Mouse (Mus musculus): ENCODE data around the gene Fibcd1. TPM values are rescaled to one million over a fixed set of nuclear protein-coding genes. Genes with fewer than 3 reads are reported as not detected.

The Fibcd1 gene
- polyA plus RNA-seq, 1 experiment from 2014 or later: 5.0 TPM

DNA sequence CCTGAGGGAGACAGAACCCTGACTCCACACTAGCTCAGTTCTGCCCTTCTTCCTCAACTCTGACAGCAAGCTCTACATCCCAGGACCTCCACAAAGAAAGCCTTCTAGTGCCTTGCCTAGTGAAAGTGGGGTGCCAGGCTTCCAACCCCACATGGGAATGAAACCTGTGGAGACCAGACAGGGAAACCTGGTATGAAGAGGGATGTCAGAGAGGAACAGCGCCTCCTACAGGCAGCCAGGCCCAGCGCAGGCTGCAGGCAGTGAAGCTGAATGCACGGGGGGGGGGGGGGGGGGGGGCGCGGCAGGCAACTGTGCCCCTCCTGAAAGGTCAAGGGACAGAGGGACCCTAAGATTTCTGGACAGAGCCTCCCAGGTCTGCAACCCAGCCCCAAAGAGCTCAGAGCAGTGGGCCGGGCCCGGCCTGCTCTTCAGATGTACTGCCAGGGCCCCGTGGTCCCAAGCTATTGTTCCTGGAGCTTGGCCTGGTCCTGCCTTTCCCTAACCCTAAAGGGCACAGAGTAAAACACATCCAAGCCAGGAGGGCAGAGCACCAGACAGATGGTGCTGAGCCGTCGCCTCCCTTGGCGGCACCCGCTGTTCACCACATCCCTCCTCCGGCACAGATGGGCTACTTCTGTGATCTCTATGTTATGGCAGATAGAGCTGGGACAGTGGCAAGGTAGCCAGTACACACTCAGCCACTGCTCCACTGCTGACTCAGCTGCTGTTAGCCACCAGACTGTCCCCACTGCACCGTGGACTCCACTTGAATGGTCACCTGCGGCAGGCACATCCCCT, 21.7 kb downstream of the Fibcd1 start:
- Histone ChIP-seq H3K9ac (no peak overlapping the region), H3K27me3 (ENCODE audit: control insufficient read depth, insufficient read depth, low read length) (no peaks in the 10 kb centered on the region), H3K9me3 (ENCODE audit: control insufficient read depth, low read length) (no peaks in the 10 kb centered on the region), H3K27ac (no peak overlapping the region; the same call in 1 of the 2 replicates), H3K4me3 (replicated peaks; ENCODE audit: low read length) (no peak overlapping the region), H3K4me2 (replicated peaks) (no peak overlapping the region), H3K4me1 (replicated peaks; ENCODE audit: control insufficient read depth, insufficient read depth, low read length) (peaks cover 29% of the 10 kb centered on the region), H3K36me3 (replicated peaks; ENCODE audit: control insufficient read depth, insufficient read depth) (no peaks in the 10 kb centered on the region)
- WGBS: 63% methylated on average over 12 of the region's 15 CpGs
- DNase-seq (ENCODE audit: low spot score) (no peak), ATAC-seq (ENCODE audit: low FRiP score) (no peak)

DNA sequence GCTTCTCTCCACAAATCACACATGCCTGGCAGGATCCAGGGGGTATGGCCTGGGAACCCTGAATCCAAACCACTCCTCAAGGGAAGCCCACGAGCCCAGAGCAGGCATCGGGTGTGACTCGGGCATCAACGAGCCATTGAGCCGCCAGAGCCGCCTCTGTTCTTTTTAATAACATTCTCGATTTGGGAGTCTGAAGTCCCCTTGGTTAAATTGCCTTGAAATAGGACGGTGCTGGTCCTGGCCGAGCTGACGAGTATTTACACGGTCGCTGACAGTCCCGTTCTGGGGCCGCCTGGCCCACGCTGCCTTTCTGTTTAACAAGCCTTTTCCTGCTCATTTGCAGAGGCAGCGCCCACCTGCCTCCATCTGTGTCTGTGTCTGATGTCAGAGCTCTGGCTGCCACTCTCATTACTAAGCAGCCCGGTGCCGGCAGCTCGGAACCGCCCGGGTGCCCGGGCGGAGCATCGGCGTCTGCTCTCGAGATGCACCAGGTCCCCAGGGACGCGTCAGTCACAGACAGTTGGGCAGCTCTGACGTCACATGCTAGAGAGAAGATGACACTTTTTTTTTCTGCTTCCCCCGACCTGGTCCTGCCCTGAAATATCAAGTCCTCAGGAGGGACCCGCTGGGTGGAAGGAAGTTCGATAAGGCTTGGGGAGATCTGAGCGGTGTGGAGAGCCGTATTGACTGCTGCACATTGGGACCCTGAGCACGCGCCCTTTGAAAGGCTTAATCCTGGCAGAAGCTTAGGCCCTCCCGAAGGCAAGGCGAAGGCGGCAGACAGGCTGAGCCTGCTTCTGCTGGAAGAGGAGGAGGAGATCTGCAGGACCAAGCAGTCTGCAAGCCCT, 23.1 kb downstream of the Fibcd1 start:
- DNase-seq (ENCODE audit: low spot score) (peak; percentile 79), ATAC-seq (ENCODE audit: low FRiP score) (peak; percentile 61; the same call in 1 of the 2 replicates)
- H3K4me2 ChIP-seq (replicated peaks): peak overlapping the region; percentile 52
- H3K27ac ChIP-seq: peak overlapping the region; percentile 58
- WGBS: 11% methylated on average over 39 of the region's 39 CpGs
- no peaks in the 10 kb centered on the region for H3K36me3 ChIP-seq (replicated peaks; ENCODE audit: control insufficient read depth, insufficient read depth)
- H3K9me3 ChIP-seq (ENCODE audit: control insufficient read depth, low read length): no peaks in the 10 kb centered on the region
- H3K27me3 ChIP-seq (ENCODE audit: control insufficient read depth, insufficient read depth, low read length): no peaks in the 10 kb centered on the region
- H3K9ac ChIP-seq: peak overlapping the region; percentile 41; the same call in 1 of the 2 replicates
- H3K4me3 ChIP-seq (replicated peaks; ENCODE audit: low read length): peak overlapping the region; percentile 12; the same call in 1 of the 2 replicates
- peaks cover 17% of the 10 kb centered on the region for H3K4me1 ChIP-seq (replicated peaks; ENCODE audit: control insufficient read depth, insufficient read depth, low read length)

DNA sequence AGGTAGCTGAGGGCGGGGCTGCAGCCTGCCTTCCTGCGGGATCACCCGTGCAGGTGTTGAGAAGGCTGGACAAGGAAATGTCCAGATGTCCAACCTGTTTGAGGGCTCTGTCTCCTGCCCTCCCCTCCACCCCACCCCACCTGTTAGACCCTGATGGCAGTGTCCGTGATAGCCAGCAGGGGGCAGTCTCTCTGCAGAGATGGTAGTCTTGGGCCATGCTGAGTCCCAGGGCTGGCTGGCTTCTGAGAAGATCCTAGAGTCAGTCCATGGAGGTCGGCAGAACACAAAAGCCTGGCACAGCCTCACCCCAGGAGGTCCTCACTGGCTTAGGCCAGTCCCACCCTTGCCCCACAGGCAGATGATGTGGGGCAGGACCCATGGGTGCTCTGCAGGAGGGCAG, 30.4 kb downstream of the Fibcd1 start:
- peak; percentile 61 for DNase-seq (ENCODE audit: low spot score)
- H3K9me3 ChIP-seq (ENCODE audit: control insufficient read depth, low read length): no peaks in the 10 kb centered on the region
- no peak overlapping the region for H3K9ac ChIP-seq
- no peaks in the 10 kb centered on the region for H3K27me3 ChIP-seq (ENCODE audit: control insufficient read depth, insufficient read depth, low read length)
- WGBS: 33% methylated on average over 5 of the region's 5 CpGs
- no peak overlapping the region for H3K4me2 ChIP-seq (replicated peaks)
- no peak overlapping the region for H3K4me3 ChIP-seq (replicated peaks; ENCODE audit: low read length)
- peaks cover 3% of the 10 kb centered on the region; the same call in 1 of the 2 replicates for H3K4me1 ChIP-seq (replicated peaks; ENCODE audit: control insufficient read depth, insufficient read depth, low read length)
- no peaks in the 10 kb centered on the region for H3K36me3 ChIP-seq (replicated peaks; ENCODE audit: control insufficient read depth, insufficient read depth)
- no peak overlapping the region for H3K27ac ChIP-seq
- ATAC-seq (ENCODE audit: low FRiP score): no peak

DNA sequence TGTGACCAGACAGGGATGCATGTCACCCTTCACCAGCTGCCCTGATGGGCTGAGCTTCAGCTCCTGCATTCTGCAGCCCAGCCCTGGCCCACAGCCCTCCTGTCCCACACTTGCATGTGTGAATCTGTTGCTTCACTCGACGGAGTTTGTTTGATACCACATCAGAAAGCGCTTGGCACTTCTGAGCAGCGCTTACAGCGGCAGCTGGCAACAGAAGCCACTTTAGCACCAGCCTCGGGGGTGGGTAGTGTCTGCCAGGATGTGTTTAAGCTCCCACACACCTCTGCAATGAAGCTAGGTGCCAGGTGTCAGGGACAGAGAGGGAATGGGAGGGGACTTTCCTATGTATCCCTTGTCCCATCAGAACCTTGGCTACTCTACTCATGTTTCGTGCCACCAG, 31.1 kb downstream of the Fibcd1 start:
- Histone ChIP-seq H3K27me3 (ENCODE audit: control insufficient read depth, insufficient read depth, low read length) (no peaks in the 10 kb centered on the region), H3K9me3 (ENCODE audit: control insufficient read depth, low read length) (no peaks in the 10 kb centered on the region), H3K4me1 (replicated peaks; ENCODE audit: control insufficient read depth, insufficient read depth, low read length) (peaks cover 10% of the 10 kb centered on the region), H3K4me2 (replicated peaks) (no peak overlapping the region), H3K36me3 (replicated peaks; ENCODE audit: control insufficient read depth, insufficient read depth) (no peaks in the 10 kb centered on the region), H3K9ac (no peak overlapping the region), H3K27ac (no peak overlapping the region), H3K4me3 (replicated peaks; ENCODE audit: low read length) (no peak overlapping the region)
- DNase-seq (ENCODE audit: low spot score): no peak
- no peak for ATAC-seq (ENCODE audit: low FRiP score)
- WGBS: 75% methylated on average over 7 of the region's 7 CpGs

DNA sequence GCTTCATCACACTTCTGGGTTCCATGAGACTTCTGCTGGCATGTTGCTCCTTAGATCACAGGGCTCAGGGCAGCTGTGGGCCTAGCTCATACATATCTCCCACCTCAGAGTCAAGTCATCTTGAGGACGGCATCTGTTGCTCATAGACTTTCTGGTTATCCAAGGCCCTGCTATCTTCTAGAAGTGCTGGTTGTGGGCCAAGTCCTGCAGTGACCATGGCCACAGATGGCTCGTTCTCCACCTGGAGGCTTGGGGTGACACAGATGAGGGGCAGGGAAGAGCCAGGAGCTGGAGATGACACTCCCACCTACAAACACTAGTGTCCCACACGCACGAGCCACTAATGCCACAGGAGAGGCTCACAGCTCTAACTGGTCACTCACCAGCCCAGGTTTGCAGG, 32.2 kb downstream of the Fibcd1 start:
- H3K27me3 ChIP-seq (ENCODE audit: control insufficient read depth, insufficient read depth, low read length): no peaks in the 10 kb centered on the region
- DNase-seq (ENCODE audit: low spot score) (no peak), ATAC-seq (ENCODE audit: low FRiP score) (no peak)
- no peak overlapping the region for H3K4me2 ChIP-seq (replicated peaks)
- peaks cover 20% of the 10 kb centered on the region for H3K4me1 ChIP-seq (replicated peaks; ENCODE audit: control insufficient read depth, insufficient read depth, low read length)
- H3K36me3 ChIP-seq (replicated peaks; ENCODE audit: control insufficient read depth, insufficient read depth): no peaks in the 10 kb centered on the region
- no peak overlapping the region for H3K27ac ChIP-seq
- H3K4me3 ChIP-seq (replicated peaks; ENCODE audit: low read length): no peak overlapping the region
- no peak overlapping the region for H3K9ac ChIP-seq
- 92% methylated on average over 4 of the region's 4 CpGs for WGBS
- no peaks in the 10 kb centered on the region for H3K9me3 ChIP-seq (ENCODE audit: control insufficient read depth, low read length)

DNA sequence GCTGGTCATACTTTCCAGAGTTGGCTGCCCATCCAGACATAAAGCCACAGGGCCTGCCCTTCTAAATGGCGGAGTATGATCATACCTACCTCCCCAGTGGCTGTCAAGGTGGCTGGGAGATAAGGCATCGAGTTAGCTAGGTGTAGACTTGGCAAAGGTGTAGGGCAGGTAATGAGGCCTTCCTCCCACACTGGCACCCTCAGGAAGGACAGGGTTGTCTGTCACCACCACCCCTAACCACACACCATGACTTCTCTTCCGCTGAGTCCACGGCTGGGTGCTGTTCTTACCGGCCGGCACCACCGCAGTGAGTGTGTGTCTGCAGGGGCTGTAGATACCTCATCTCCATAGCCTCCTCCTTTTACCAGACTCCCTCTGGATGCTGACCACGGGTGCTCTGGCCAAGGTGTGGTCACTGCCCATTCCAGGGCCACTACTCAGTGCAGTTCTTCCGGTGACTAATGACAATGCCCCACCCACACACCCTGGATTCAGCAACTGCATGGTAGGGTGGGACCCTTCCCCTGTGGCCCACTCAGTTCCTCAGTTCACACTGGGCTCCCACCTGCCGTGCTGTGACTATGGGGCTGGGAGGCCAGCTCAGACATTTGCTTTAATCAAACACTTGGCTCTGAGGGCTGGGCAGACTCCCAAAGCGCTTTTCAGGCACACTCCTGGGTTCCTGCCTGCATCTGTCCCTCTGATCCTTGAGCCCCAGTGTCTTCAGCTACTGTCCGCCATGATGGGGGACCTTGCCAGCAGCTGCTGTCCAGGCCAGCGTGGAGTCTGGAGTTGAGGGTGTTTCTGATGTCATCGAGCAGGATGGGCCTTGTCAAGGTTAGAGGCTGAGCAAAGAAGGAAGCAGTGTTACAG, 34.5 kb downstream of the Fibcd1 start:
- H3K4me3 ChIP-seq (replicated peaks; ENCODE audit: low read length): no peak overlapping the region
- no peaks in the 10 kb centered on the region for H3K36me3 ChIP-seq (replicated peaks; ENCODE audit: control insufficient read depth, insufficient read depth)
- H3K4me2 ChIP-seq (replicated peaks): no peak overlapping the region
- H3K9me3 ChIP-seq (ENCODE audit: control insufficient read depth, low read length): no peaks in the 10 kb centered on the region
- ATAC-seq (ENCODE audit: low FRiP score) (no peak), DNase-seq (ENCODE audit: low spot score) (no peak)
- no peaks in the 10 kb centered on the region for H3K27me3 ChIP-seq (ENCODE audit: control insufficient read depth, insufficient read depth, low read length)
- H3K9ac ChIP-seq: no peak overlapping the region
- H3K27ac ChIP-seq: no peak overlapping the region
- H3K4me1 ChIP-seq (replicated peaks; ENCODE audit: control insufficient read depth, insufficient read depth, low read length): peaks cover 43% of the 10 kb centered on the region
- WGBS: 89% methylated on average over 14 of the region's 14 CpGs

DNA sequence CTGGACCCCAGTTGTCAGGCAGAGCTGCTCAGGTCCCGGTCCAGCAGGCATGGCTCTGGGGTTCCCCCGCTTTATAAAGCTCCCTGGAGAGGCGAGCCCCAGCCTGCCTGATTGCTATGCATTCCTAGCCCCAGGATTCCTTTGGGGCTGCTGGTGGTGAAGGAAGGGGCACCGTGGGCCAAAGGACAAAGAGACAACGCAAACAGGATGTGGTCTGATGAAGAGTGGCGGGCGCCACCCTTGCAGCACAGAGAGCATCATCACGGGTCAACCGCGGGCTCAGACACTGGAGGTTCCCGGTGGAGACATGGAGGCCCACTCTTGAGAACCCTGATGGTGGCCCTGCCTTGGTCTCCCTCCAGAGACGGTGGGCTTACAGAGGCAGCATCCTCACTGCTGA, 35.4 kb downstream of the Fibcd1 start, which contains the start of gene Qrfp:
Gene Qrfp (minus strand): TSS at position 137 of the 400 bp plus-strand sequence.
- Histone ChIP-seq H3K4me3 (replicated peaks; ENCODE audit: low read length) (no peak within 1 kb of the TSS), H3K4me2 (replicated peaks) (no peak within 1 kb of the TSS), H3K36me3 (replicated peaks; ENCODE audit: control insufficient read depth, insufficient read depth) (no peaks in the 10 kb centered on the region), H3K4me1 (replicated peaks; ENCODE audit: control insufficient read depth, insufficient read depth, low read length) (peaks cover 47% of the 10 kb centered on the region), H3K9ac (0 out of 2 replicates have a peak within 1 kb of the TSS, but pooled peaks have one; percentile 50), H3K27me3 (ENCODE audit: control insufficient read depth, insufficient read depth, low read length) (no peaks in the 10 kb centered on the region), H3K9me3 (ENCODE audit: control insufficient read depth, low read length) (no peaks in the 10 kb centered on the region), H3K27ac (no peak within 1 kb of the TSS; the same call in 1 of the 2 replicates)
- WGBS: 40% methylated on average over 12 of the region's 12 CpGs
- ATAC-seq (ENCODE audit: low FRiP score): no peak
- DNase-seq (ENCODE audit: low spot score): no peak

DNA sequence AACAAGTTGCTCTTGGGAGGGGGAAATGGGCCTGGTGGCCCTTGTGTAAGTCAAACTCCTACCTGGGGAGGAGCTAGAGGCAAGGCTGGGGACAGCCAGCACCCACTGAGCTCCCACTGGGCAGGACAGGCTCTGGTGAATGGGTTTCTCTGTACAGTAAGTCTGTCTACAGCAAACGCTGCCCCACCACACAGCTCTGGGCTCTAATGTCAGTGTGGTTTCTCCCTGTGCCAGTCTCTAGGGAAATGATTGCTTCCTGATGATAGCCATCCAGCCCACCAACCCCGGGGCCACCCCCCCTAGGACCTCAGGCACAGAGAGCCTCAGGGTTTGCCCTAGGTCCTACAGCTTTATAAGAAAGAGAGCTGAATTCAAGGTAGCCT, 36.5 kb downstream of the Fibcd1 start:
- H3K9me3 ChIP-seq (ENCODE audit: control insufficient read depth, low read length): no peaks in the 10 kb centered on the region
- 45% methylated on average over 2 of the region's 2 CpGs for WGBS
- H3K4me1 ChIP-seq (replicated peaks; ENCODE audit: control insufficient read depth, insufficient read depth, low read length): peaks cover 47% of the 10 kb centered on the region
- no peaks in the 10 kb centered on the region for H3K27me3 ChIP-seq (ENCODE audit: control insufficient read depth, insufficient read depth, low read length)
- no peak for DNase-seq (ENCODE audit: low spot score)
- ATAC-seq (ENCODE audit: low FRiP score): no peak
- no peak overlapping the region for H3K4me2 ChIP-seq (replicated peaks)
- 0 out of 2 replicates have a peak overlapping the region, but pooled peaks have one; percentile 50 for H3K9ac ChIP-seq
- H3K36me3 ChIP-seq (replicated peaks; ENCODE audit: control insufficient read depth, insufficient read depth): peaks cover 3% of the 10 kb centered on the region
- H3K4me3 ChIP-seq (replicated peaks; ENCODE audit: low read length): no peak overlapping the region
- H3K27ac ChIP-seq: no peak overlapping the region; the same call in 1 of the 2 replicates
